9 mouse cellular contexts compared by ENCODE assay signal in the genomic region with DNA sequence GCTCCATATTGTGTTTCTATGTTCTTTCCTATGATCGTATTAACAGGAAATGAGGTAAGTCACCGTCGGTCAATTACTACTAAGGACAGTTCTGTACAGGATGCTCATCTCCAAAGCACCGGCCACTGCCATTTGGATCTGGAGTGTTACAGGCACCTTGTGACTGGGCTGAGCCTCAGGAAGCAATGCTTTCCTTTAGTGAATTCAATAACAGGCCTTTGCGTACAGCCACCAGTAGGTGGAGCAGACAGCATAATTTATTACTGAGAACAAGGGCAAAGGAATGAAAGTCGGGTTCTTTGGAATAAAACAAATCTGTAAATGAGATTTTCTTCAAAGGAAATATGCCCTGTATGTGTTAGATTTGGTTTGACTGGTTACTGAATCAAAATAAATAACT.
DNase-seq lines count a peak whose midpoint lies in the region; ATAC-seq lines count a peak whose summit lies in the region.
"Had no signal": no experiment of that assay in that cellular context is flagged by ENCODE, and none has a peak within 500 bp of the region (broad histone marks: within the 10 kb centered on the region; RNA-seq: fewer than 3 reads in every experiment).

No protein-coding gene starts in this region.

- 33% methylated on average over 6 of the region's 6 CpGs for WGBS in hindbrain, embryonic 12.5 days
- WGBS in midbrain, embryonic 13.5 days: 37% methylated on average over 6 of the region's 6 CpGs

- H3K4me1 ChIP-seq in hindbrain, embryonic 12.5 days: no peaks in the 10 kb centered on the region
- H3K4me1 ChIP-seq in midbrain, embryonic 13.5 days (replicated peaks): no peaks in the 10 kb centered on the region
- H3K4me1 ChIP-seq: embryonic facial prominence, embryonic 13.5 days had no signal

- H3K9me3 ChIP-seq in hindbrain, embryonic 12.5 days (replicated peaks): no peaks in the 10 kb centered on the region
- no peaks in the 10 kb centered on the region for H3K9me3 ChIP-seq in midbrain, embryonic 13.5 days
- H3K9me3 ChIP-seq: embryonic facial prominence, embryonic 13.5 days had no signal

- no peak overlapping the region for H3K9ac ChIP-seq in hindbrain, embryonic 12.5 days
- H3K9ac ChIP-seq in midbrain, embryonic 13.5 days (replicated peaks): no peak overlapping the region
- H3K9ac ChIP-seq: embryonic facial prominence, embryonic 13.5 days had no signal

- no peak overlapping the region for H3K4me3 ChIP-seq in hindbrain, embryonic 12.5 days
- no peak overlapping the region for H3K4me3 ChIP-seq in midbrain, embryonic 13.5 days (replicated peaks)
- H3K4me3 ChIP-seq: embryonic facial prominence, embryonic 13.5 days had no signal

- no peak overlapping the region for H3K27ac ChIP-seq in hindbrain, embryonic 12.5 days
- no peak overlapping the region for H3K27ac ChIP-seq in midbrain, embryonic 13.5 days
- H3K27ac ChIP-seq: embryonic facial prominence, embryonic 13.5 days had no signal

- 0 out of 2 replicates have a peak, but pooled peaks have one; percentile 8 for ATAC-seq in hindbrain, embryonic 12.5 days (ENCODE audit: low FRiP score)
- peak; percentile 68 for ATAC-seq in midbrain, embryonic 13.5 days
- no peak for ATAC-seq in erythroid progenitor cell, adult 5-6 weeks (replicated peaks; ENCODE audit: low FRiP score, poor library complexity, severe bottlenecking)

- H3K4me2 ChIP-seq in hindbrain, embryonic 12.5 days (replicated peaks): no peak overlapping the region
- H3K4me2 ChIP-seq in midbrain, embryonic 13.5 days (replicated peaks): no peak overlapping the region
- H3K4me2 ChIP-seq: embryonic facial prominence, embryonic 13.5 days had no signal

- DNase-seq in ovary, postnatal 14 days (ENCODE audit: low spot score): peak; percentile 33
- no peak for DNase-seq in ovary, postnatal 10 days (ENCODE audit: low spot score)
- peak; percentile 23 to 29 for DNase-seq in adrenal gland, adult 18-20 months (ENCODE audit: low spot score in 2 of 2)
- peak; percentile 82 for DNase-seq in embryo, embryonic 10.5 days (ENCODE audit: low spot score)
- peak; percentile 54 for DNase-seq in left cerebral cortex, adult 11 months (ENCODE audit: low spot score)

- no peaks in the 10 kb centered on the region for H3K27me3 ChIP-seq in hindbrain, embryonic 12.5 days
- no peaks in the 10 kb centered on the region for H3K27me3 ChIP-seq in midbrain, embryonic 13.5 days
- H3K27me3 ChIP-seq: embryonic facial prominence, embryonic 13.5 days had no signal

- no peaks in the 10 kb centered on the region for H3K36me3 ChIP-seq in hindbrain, embryonic 12.5 days
- H3K36me3 ChIP-seq in midbrain, embryonic 13.5 days: no peaks in the 10 kb centered on the region
- H3K36me3 ChIP-seq: embryonic facial prominence, embryonic 13.5 days had no signal
